Mouse (Mus musculus): ENCODE data around the gene Sytl5. TPM values are rescaled to one million over a fixed set of nuclear protein-coding genes. Genes with fewer than 3 reads are reported as not detected.

The Sytl5 gene
- total RNA-seq (2017) = not detected in 3 replicates

- ATAC-seq (replicated peaks; ENCODE audit: insufficient number of reproducible peaks, low FRiP score, low TSS enrichment, poor library complexity, severe bottlenecking) = no peak
Observed at GRCm38 (mm10) chrX:9885322-9885721, at the start of gene Sytl5. Gene Sytl5 (plus strand): TSS chrX:9885622.

- no peak for ATAC-seq (replicated peaks; ENCODE audit: insufficient number of reproducible peaks, low FRiP score, low TSS enrichment, poor library complexity, severe bottlenecking)
Observed at GRCm38 (mm10) chrX:9846628-9847027, 38.8 kb upstream of the Sytl5 start, which contains the start of gene Hypm. Gene Hypm (plus strand): TSS chrX:9846928.

- ATAC-seq (replicated peaks; ENCODE audit: insufficient number of reproducible peaks, low FRiP score, low TSS enrichment, poor library complexity, severe bottlenecking) = no peak
Observed at GRCm38 (mm10) chrX:9849403-9849802, 36.0 kb upstream of the Sytl5 start, which contains the start of gene H2al3. Gene H2al3 (plus strand): TSS chrX:9849703.

- ATAC-seq (replicated peaks; ENCODE audit: insufficient number of reproducible peaks, low FRiP score, low TSS enrichment, poor library complexity, severe bottlenecking) = no peak
Observed at GRCm38 (mm10) chrX:9861859-9862258, 23.6 kb upstream of the Sytl5 start.

DNA sequence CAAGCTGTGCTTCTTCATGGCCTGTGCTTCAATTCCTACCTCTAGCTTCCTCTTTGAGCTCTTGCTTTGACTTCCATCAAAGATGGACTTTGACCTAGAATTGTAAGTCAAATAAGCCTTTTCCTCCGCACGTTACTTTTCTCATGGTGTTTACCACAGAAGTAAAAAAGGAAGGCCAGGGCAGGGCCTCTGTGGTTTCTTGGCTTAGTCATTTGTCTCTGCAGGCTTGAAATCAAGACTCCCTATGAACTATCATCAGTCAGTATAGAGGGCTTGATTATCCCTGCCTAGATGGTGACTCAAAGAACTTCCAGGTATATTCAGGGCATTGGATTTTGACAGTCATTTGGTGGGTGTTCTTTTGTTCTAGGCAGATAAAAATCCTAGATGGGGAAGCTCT lies 9.9 kb upstream of the Sytl5 start:
- ATAC-seq (replicated peaks; ENCODE audit: insufficient number of reproducible peaks, low FRiP score, low TSS enrichment, poor library complexity, severe bottlenecking) = no peak

DNA sequence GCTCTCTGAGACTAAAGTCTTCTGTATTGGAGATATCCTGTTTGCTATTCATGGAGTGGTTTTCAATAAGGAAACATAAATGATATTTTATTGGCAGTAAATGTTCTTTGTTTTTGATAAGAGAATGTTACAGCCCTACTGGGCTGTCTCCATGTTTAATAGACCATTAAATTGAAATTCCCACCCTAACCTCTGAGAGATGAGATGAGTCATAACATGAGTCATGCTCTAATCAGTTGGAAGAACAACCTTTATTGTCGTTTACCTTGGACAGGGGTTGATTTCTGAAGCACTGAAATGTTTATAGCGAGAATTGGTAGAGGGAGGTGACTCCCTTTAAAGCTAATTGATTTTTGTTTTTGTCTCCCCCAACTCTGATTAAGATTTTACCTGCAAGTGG lies 24.1 kb downstream of the Sytl5 start:
- no peak for ATAC-seq (replicated peaks; ENCODE audit: insufficient number of reproducible peaks, low FRiP score, low TSS enrichment, poor library complexity, severe bottlenecking)

GRCm38 (mm10) chrX:9933839-9934238 lies 48.4 kb downstream of the Sytl5 start:
- ATAC-seq (replicated peaks; ENCODE audit: insufficient number of reproducible peaks, low FRiP score, low TSS enrichment, poor library complexity, severe bottlenecking) = no peak

DNA sequence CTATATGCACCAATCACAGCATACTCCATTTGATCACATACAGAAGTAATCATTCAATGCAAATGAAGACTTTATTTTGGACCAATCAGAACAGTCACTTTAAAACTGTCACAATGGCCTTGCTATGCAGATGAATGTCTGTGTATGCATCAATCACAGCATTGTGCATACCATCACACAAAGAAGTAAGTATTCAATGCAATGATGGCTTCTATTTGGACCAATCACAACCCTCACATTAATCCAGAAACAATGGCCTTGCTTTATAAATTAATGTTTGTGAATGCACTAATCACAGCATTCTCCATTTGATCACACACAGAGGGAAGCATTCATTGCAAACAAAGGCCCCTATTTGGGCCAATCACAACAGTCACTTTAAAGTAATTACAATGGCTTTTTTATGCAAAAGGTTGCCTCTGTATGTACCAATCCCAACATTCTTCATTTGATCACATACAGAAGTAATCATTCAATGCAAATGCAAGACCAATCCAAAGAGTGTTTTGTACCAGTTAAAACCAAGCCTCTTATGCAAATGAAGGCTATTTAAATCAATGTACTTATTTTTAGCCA lies 98.8 kb downstream of the Sytl5 start:
- ATAC-seq (replicated peaks; ENCODE audit: insufficient number of reproducible peaks, low FRiP score, low TSS enrichment, poor library complexity, severe bottlenecking) = no peak

DNA sequence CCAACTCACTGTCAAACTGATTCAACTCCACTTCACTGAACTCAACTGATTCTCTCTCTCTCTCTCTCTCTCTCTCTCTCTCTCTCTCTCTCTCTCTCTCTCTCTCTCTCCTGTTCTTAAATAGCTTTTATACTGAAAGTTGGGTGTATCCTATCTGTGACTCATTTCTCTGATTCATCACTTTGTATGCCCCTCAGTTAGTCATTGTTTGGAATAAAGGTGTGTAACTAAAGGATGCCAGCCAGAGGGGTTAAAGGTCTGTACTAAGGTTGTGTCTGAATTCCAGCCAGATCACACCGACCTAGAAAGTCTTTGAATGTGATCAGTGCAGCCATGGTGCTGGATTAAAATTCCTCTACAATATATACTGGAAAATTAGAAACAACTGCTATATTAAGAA lies 115.3 kb downstream of the Sytl5 start:
- no peak for ATAC-seq (replicated peaks; ENCODE audit: insufficient number of reproducible peaks, low FRiP score, low TSS enrichment, poor library complexity, severe bottlenecking)

- ATAC-seq (replicated peaks; ENCODE audit: insufficient number of reproducible peaks, low FRiP score, low TSS enrichment, poor library complexity, severe bottlenecking) = no peak
Observed at GRCm38 (mm10) chrX:10005946-10006345, 120.5 kb downstream of the Sytl5 start.

DNA sequence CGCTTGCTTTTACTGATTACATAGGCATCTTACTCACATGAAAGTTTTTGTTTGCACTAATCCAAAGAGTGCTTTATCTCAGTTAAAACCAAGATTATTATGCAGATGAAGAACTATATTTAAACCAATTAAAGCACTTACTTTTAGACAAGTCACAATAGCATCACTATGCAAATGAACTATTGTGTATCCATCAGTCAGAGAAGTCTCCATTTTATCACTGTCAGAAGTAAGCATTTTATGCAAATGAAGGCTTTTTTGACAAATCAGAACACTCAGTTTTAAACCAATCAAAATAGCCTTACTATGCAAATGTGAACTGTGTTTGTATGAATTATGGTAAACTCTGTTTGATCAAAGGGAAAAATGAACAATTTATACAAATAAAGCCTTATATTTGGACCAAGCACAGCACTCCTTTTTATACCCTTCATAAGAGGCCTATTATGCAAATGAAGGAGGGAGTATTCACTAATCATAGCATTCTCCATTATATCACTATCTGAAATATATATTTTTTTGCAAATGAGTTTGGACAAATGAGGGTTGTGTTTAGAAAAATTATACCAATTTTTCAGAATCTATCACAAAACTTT lies 122.4 kb downstream of the Sytl5 start:
- no peak for ATAC-seq (replicated peaks; ENCODE audit: insufficient number of reproducible peaks, low FRiP score, low TSS enrichment, poor library complexity, severe bottlenecking)

DNA sequence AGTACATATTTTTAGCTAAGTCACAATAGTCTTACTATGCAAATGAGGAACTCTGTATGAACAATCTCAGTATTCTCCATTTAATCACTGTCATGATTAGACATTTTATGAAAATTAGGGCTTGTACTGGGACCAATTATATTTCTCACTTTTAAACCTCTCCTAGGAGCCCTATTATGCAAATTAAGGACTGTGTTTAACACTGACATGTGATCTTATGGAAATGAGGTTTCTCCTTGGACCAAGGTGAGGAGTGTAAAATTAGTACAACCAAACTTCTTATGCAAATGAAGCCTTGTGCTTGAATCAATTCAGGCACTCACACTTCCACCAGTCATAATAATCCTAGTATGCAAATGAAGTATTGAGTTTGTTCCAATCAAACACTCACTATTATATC lies 124.8 kb downstream of the Sytl5 start:
- ATAC-seq (replicated peaks; ENCODE audit: insufficient number of reproducible peaks, low FRiP score, low TSS enrichment, poor library complexity, severe bottlenecking) = no peak

GRCm38 (mm10) chrX:10034666-10035065 lies 149.2 kb downstream of the Sytl5 start:
- ATAC-seq (replicated peaks; ENCODE audit: insufficient number of reproducible peaks, low FRiP score, low TSS enrichment, poor library complexity, severe bottlenecking) = no peak

Other genes with a start within 250 kb of the Sytl5 start
- gene Dynlt3, start 222.6 kb upstream of the Sytl5 start, total RNA-seq (2017) = 87.6 to 109 TPM (median 92.3 TPM) in 3 replicates
- not detected in 3 replicates for gene Hypm, start 38.7 kb upstream of the Sytl5 start, total RNA-seq (2017)
- not detected in 3 replicates for gene H2al3, start 35.9 kb upstream of the Sytl5 start, total RNA-seq (2017)
- not detected in 3 replicates for gene Srpx, start 232.1 kb downstream of the Sytl5 start, total RNA-seq (2017)